8 mouse cellular contexts compared by ENCODE assay signal in genomic region chr13:68997386-68997785, GRCm38 (mm10). TPM values are rescaled to one million over a fixed set of nuclear protein-coding genes. Genes with fewer than 3 reads are reported as not detected.
DNase-seq lines count a peak whose midpoint lies in the region; ATAC-seq and TF ChIP-seq lines count a peak whose summit lies in the region.

No protein-coding gene starts in this region.

- WGBS in kidney, embryonic 14.5 days, result 13% methylated on average over 10 of the region's 10 CpGs
- WGBS in embryonic facial prominence, embryonic 14.5 days, result 30% methylated on average over 10 of the region's 10 CpGs
- WGBS in hindbrain, postnatal 0 days, result 34% methylated on average over 10 of the region's 10 CpGs
- 24% methylated on average over 10 of the region's 10 CpGs for WGBS in neural tube, embryonic 12.5 days

- H3K4me3 ChIP-seq in kidney, embryonic 14.5 days (ENCODE audit: low read length), result peak overlapping the region; percentile 56
- peak overlapping the region; percentile 66 for H3K4me3 ChIP-seq in embryonic facial prominence, embryonic 14.5 days (ENCODE audit: low read depth, low read length)
- H3K4me3 ChIP-seq in hindbrain, postnatal 0 days (ENCODE audit: low read length), result peak overlapping the region; percentile 61
- no peak overlapping the region for H3K4me3 ChIP-seq in neural tube, embryonic 12.5 days

- H3K27me3 ChIP-seq in kidney, embryonic 14.5 days (ENCODE audit: control insufficient read depth, insufficient read depth, low read length), result no peaks in the 10 kb centered on the region; the same call in 1 of the 2 replicates
- peaks cover 4% of the 10 kb centered on the region; the same call in 1 of the 2 replicates for H3K27me3 ChIP-seq in embryonic facial prominence, embryonic 14.5 days (replicated peaks; ENCODE audit: control insufficient read depth, insufficient read depth, low read length)
- no peaks in the 10 kb centered on the region; the same call in 1 of the 2 replicates for H3K27me3 ChIP-seq in hindbrain, postnatal 0 days (ENCODE audit: insufficient read depth, low read length)
- no peaks in the 10 kb centered on the region for H3K27me3 ChIP-seq in neural tube, embryonic 12.5 days (replicated peaks)

- no peak for ATAC-seq in kidney, embryonic 14.5 days (ENCODE audit: low FRiP score, low TSS enrichment)
- no peak for ATAC-seq in embryonic facial prominence, embryonic 14.5 days (ENCODE audit: low read depth)
- ATAC-seq in hindbrain, postnatal 0 days, result no peak
- no peak for ATAC-seq in neural tube, embryonic 12.5 days (ENCODE audit: low FRiP score, low read depth)

- no peak overlapping the region for H3K27ac ChIP-seq in kidney, embryonic 14.5 days (ENCODE audit: low read depth, low read length)
- H3K27ac ChIP-seq in embryonic facial prominence, embryonic 14.5 days (replicated peaks; ENCODE audit: low read depth, low read length), result no peak overlapping the region
- no peak overlapping the region for H3K27ac ChIP-seq in hindbrain, postnatal 0 days
- H3K27ac ChIP-seq in neural tube, embryonic 12.5 days, result no peak overlapping the region

- DNase-seq in kidney, postnatal 14 days, result no peak
- DNase-seq in embryonic facial prominence, embryonic 14.5 days (ENCODE audit: low spot score), result no peak
- no peak for DNase-seq in hindbrain, postnatal 0 days (ENCODE audit: low spot score)
- no peak for DNase-seq in cerebellum, adult 18-20 months
- no peak for DNase-seq in urinary bladder, postnatal 25 days (ENCODE audit: low spot score)
- DNase-seq in layer of hippocampus, postnatal 25 days (ENCODE audit: extremely low spot score in 1 of 2, low spot score in 1 of 2), result no peak

- peak overlapping the region; percentile 88 for H3K4me2 ChIP-seq in kidney, embryonic 14.5 days (replicated peaks; ENCODE audit: low read depth, low read length)
- peak overlapping the region; percentile 91 for H3K4me2 ChIP-seq in embryonic facial prominence, embryonic 14.5 days (ENCODE audit: low read depth, low read length)
- H3K4me2 ChIP-seq in hindbrain, postnatal 0 days (ENCODE audit: low read depth, low read length), result peak overlapping the region; percentile 97
- H3K4me2 ChIP-seq in neural tube, embryonic 12.5 days (replicated peaks), result peak overlapping the region; percentile 95

- no peaks in the 10 kb centered on the region for H3K4me1 ChIP-seq in kidney, embryonic 14.5 days (ENCODE audit: control insufficient read depth, insufficient read depth, low read length)
- H3K4me1 ChIP-seq in embryonic facial prominence, embryonic 14.5 days (ENCODE audit: control insufficient read depth, insufficient read depth, low read length), result peaks cover 8% of the 10 kb centered on the region
- peaks cover 6% of the 10 kb centered on the region for H3K4me1 ChIP-seq in hindbrain, postnatal 0 days (ENCODE audit: insufficient read depth, low read length)
- H3K4me1 ChIP-seq in neural tube, embryonic 12.5 days, result peaks cover 7% of the 10 kb centered on the region; the same call in 1 of the 2 replicates

- no peaks in the 10 kb centered on the region for H3K36me3 ChIP-seq in kidney, embryonic 14.5 days (ENCODE audit: control insufficient read depth, insufficient read depth, low read length)
- no peaks in the 10 kb centered on the region for H3K36me3 ChIP-seq in embryonic facial prominence, embryonic 14.5 days (ENCODE audit: control insufficient read depth, insufficient read depth, low read length)
- H3K36me3 ChIP-seq in hindbrain, postnatal 0 days (ENCODE audit: insufficient read depth, low read length), result no peaks in the 10 kb centered on the region
- H3K36me3 ChIP-seq in neural tube, embryonic 12.5 days, result no peaks in the 10 kb centered on the region

- no peaks in the 10 kb centered on the region for H3K9me3 ChIP-seq in kidney, embryonic 14.5 days (ENCODE audit: control insufficient read depth, low read length)
- H3K9me3 ChIP-seq in embryonic facial prominence, embryonic 14.5 days (ENCODE audit: control insufficient read depth, low read length), result no peaks in the 10 kb centered on the region
- no peaks in the 10 kb centered on the region for H3K9me3 ChIP-seq in hindbrain, postnatal 0 days (ENCODE audit: low read length)
- no peaks in the 10 kb centered on the region for H3K9me3 ChIP-seq in neural tube, embryonic 12.5 days

- no peak overlapping the region for H3K9ac ChIP-seq in kidney, embryonic 14.5 days (ENCODE audit: low read depth, low read length)
- no peak overlapping the region for H3K9ac ChIP-seq in embryonic facial prominence, embryonic 14.5 days (ENCODE audit: low read depth, low read length)
- H3K9ac ChIP-seq in hindbrain, postnatal 0 days (replicated peaks; ENCODE audit: low read length), result no peak overlapping the region
- H3K9ac ChIP-seq in neural tube, embryonic 12.5 days, result no peak overlapping the region

- TF ChIP-seq CTCF in hindbrain, postnatal 0 days (IDR thresholded peaks at IDR 0.05; ENCODE audit: low read depth), result no peak

RNA-seq across cellular contexts. Expression of gene Adcy2, which starts 2.0 kb away (rescaled TPM):
- polyA plus RNA-seq in kidney, embryonic 14.5 days (2014; fragmentation: Nextera tagmentation; extraction: Ambion mirVana), result 6.6 and 9.4 TPM in 2 replicates
- polyA plus RNA-seq in embryonic facial prominence, embryonic 14.5 days (2014; fragmentation: Nextera tagmentation; extraction: Ambion mirVana), result 9.1 and 11.2 TPM in 2 replicates
- total RNA-seq in hindbrain, postnatal 0 days (2014; rRNA removed), result 35.1 and 44.2 TPM in 2 replicates
- polyA plus RNA-seq in hindbrain, postnatal 0 days (2015; fragmentation: Nextera tagmentation; extraction: Ambion mirVana), result 16.7 and 16.9 TPM in 2 replicates
- 12.9 and 13.1 TPM in 2 replicates for polyA plus RNA-seq in neural tube, embryonic 12.5 days (2016; fragmentation: Nextera tagmentation; extraction: Ambion mirVana)
- 100 to 1,000 TPM in 1 of 2 experiments, 10 to 100 TPM in 1; 62.7 to 109 TPM for total RNA-seq in layer of hippocampus, postnatal 25 days (2021)
